Mouse (Mus musculus) CH12F3 (cell line): ENCODE measurements around the gene Exoc4.

Experiments
- in situ Hi-C: fragments of 300-500 bp; cut with MboI; formaldehyde crosslinking; loops from 2 replicates; pipeline ENCODE4 v1.14.3; 2020; ENCODE audit warnings: low sequenced_read_pairs

The Exoc4 gene

DNA sequence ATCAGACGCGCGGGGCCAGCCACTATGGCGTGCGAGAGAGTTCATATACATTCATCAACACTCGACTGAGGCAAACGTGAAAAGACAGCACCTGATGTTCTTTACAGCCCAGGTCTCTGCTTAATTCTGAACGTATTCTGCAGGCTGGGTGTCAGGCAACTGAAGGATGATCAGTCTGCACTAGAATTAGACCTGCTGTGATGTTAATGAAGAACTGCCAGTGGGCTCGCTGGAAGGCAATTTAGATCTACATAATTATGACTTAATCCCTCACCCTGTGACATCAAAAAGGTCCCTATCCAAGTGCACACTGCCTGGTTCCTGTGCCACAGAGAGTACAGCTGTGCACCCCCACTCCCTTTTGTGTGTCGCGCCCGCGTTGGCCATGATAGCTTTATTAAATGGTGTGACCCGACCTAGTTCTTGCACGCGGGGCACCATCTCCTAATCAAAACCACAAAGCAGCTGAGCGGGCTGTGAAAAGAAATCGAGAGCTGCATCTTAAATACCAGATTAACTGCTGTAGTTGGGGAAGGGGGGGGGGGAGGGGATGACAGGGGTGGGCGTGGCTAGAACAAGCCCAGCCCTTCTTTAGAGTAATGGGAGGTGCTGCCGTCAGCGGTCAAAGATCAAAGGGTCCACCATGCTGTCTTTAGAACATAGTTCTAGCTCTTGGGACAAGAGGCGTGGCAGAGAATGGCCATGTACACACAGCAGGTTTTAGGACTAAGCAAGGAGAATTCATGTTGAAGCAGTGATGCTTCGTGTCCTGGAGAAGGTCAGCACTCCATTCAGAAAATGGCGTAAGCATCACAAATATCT, 743.5 kb downstream of the Exoc4 start:
- in situ Hi-C loops = no loop called here

DNA sequence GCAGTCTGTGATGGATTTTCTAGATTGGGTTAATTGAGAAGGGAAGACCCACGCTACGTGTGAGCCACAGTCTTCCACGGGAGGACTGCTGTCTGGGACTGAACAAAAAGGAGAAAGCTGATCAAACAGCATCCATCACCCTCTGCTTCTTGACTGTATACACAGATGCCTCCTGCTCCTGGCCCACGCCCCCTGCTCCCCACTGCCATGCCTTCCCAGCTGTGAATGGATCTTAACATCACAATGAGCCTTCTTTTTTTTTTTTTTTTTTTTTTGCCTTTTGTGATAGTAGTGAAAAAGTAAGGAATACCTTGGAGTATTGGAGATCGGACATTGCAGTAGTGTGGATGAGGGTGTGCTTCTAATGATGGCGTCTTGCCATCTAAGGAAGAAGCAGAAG, 745.0 kb downstream of the Exoc4 start:
- in situ Hi-C loops = no loop called here

DNA sequence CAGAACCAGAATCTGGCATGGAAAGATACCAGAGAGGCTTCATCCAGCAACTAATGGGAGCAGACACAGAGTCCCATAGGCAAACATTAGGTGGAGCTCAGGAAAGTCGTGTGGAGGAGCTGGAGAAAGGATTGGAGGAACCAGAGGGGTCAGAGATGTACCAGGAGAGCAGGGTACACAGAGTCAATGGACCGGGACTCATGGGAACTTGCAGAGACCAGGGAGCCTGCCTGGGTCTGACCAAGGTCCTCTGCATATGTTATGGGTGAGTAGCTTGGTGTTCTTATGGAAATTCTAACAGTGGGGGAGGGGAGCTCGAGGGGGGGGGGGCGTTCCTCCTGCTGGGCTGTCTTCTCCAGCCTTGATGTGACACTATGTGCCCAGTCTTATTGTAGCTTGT, 749.7 kb downstream of the Exoc4 start:
- in situ Hi-C loops = no loop called here

DNA sequence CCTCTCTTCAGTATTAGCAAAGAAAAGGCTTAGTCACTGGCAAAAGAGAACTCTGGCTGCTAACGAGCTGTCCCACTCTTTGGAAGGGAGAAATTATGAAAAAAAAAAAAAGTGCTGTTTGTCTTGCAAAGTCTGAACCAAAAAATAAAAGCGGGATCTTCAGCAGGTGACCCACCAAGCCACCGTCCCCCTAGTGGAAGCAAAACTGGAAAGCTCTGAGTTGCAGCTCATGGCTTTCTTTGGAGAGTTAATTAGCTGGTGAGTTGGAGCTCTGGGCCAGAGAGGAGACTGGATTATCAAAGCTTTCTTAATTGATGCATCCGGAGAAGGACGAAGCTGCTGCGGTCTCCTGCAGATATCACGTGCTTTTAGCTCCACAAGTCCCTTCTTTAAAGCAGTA, 750.6 kb downstream of the Exoc4 start:
- in situ Hi-C loops = no loop called here

DNA sequence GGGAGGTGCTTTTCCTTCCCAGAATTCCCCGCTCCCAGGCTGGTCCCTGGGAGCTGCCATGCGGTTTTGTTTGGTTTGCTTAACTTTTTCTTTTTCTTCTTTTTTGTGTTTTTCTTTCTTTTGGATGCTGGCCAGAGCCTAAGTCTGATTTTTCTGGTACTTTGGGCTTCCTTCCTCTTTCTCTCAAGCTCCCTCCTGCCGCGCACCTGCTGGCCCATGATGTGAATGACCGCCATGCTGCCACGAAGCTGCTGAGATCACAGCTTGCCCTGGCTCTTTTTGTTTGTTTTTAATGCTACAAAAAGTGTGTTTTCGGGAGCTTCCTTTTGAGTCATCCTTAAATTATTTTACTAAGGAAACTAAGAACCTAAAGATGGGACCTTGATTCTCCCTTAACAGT, 751.8 kb downstream of the Exoc4 start:
- in situ Hi-C loops = no loop called here

DNA sequence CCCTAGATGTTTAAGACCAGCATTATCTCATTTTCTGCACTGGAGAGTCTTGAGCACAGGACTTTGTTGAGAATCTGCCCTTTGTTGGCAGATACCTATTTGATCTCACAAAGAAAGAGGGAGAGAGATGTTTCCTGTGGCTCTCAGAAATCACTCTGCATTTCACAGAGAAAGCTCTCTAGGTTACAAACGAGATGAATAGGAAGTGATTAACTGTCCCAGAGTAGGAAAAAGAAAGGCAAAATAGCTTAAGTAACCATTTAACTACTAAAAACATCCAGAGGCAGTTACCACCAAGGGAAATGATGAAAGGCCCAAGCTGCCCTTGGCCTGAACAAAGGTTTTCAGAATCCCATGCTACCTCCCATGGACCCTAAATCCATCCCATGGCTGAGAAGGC, 754.1 kb downstream of the Exoc4 start:
- in situ Hi-C loops = no loop called here

DNA sequence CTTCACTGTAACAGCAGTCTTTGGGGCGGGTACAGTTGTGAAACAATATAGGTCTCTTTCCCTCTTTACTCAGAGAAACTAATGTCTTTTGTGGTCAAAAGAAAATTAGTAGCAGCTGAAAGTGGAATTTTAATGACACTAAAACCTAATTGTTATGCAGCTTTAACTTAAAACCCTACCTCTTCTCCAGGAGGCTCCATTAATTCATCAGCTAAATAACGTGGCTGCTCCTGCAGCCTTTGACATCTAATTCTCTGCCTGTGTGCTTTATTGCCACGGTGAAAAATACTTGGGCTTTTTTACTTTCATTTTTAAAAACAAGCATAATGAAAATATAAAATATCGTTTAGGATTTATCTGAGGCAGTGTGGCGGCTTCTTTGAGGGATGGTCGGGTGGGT, 764.6 kb downstream of the Exoc4 start:
- in situ Hi-C loops = no loop called here
